Mouse (Mus musculus) kidney, adult 2 months (tissue): Measurements from ENCODE around the gene Hap1.

ENCODE experiments used
- CTCF ChIP-seq: fragments of 200-500 bp; conservative IDR thresholded peaks from 2 replicates; pipeline ENCODE4 v1.5.1; 2011; ENCODE audit warnings: low read depth, mild to moderate bottlenecking, control low read depth, low read length, moderate library complexity, mixed read lengths; ENCODE audit not compliant: insufficient read depth, insufficient read length
- POLR2A ChIP-seq: fragments of 200-500 bp; IDR thresholded peaks from one replicate; pipeline ENCODE4 v1.6.1; 2011; ENCODE audit warnings: low read depth, low read length, control low read depth

DNA sequence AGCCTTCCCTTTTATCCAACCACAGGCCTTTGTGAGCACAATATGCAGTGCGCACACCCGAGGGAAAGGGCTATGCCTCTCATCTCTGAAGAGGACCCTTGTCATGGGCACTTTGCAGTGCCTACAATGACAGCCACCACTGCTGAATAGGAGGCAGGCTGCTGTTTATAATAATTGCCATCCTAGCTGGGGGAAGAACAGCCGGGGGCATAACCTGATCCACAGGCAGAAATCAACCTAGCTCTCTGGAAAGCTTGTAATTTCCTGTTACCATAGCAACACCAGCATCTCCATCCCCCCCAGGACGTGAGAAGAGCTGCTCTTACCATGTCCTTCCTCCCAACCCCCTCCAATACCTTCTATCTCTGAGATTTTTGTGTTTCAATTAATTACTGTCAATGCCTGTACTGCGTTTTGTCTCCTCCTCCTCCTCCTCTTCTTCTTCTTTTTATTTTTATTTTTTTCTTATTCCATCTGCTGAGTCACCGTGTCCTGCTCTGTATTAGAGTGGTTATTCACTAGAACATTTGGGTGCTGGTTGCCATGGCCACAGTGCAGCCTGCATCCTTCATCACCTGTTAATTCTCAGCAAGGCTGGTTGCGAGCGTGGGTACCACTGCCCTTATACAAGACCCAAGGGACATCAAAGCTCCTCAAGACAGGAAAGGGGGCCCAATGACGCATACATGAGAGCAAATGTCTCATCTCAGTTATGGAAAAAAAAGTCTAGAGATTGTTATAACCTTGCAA lies 23.0 kb downstream of the Hap1 start:
- no peak for TF ChIP-seq CTCF
- no peak for TF ChIP-seq POLR2A
